Mouse (Mus musculus) heart, embryonic 12.5 days (tissue): ENCODE measurements at regions not wholly inside any gene's neighbourhood (a gene's known extent, or its start where the extent isn't known, plus 50 kb on each side); places are given as distances from the start of the nearest gene placed in this dataset.
"Not testable (repeated sequence)": the region's sequence is repeated elsewhere in the genome, so short reads cannot be mapped to it uniquely, and the experiment has no call there.

Experiments used
- ATAC-seq: fragments of 200-750 bp; cut with Nextera tagmentation; 2 replicates; pipeline ENCODE4 v1.8.0; 2017; ENCODE audit warnings: moderate TSS enrichment, moderate library complexity; ENCODE audit not compliant: insufficient number of reproducible peaks, low FRiP score
- H3K27ac ChIP-seq: fragments of 300-500 bp; sonication (generic); 2 replicates; pipeline ENCODE4 v1.5.1; 2016; ENCODE audit warnings: mild to moderate bottlenecking, moderate library complexity; ENCODE audit not compliant: poor library complexity, severe bottlenecking
- H3K27me3 ChIP-seq: fragments of 300-500 bp; sonication (generic); replicated peaks from 2 replicates; pipeline ENCODE4 v1.6.1; 2016; ENCODE audit warnings: mild to moderate bottlenecking, moderate library complexity
- H3K36me3 ChIP-seq: fragments of 300-500 bp; sonication (generic); 2 replicates; pipeline ENCODE4 v1.6.1; 2016; ENCODE audit warnings: mild to moderate bottlenecking, moderate library complexity
- H3K4me1 ChIP-seq: fragments of 300-500 bp; sonication (generic); replicated peaks from 2 replicates; pipeline ENCODE4 v1.6.1; 2016; ENCODE audit warnings: mild to moderate bottlenecking
- H3K4me2 ChIP-seq: fragments of 300-500 bp; sonication (generic); 2 replicates; pipeline ENCODE4 v1.6.1; 2016; ENCODE audit warnings: mild to moderate bottlenecking, moderate library complexity
- H3K4me3 ChIP-seq: fragments of 300-500 bp; sonication (generic); 2 replicates; pipeline ENCODE4 v1.5.1; 2016; ENCODE audit warnings: mild to moderate bottlenecking
- H3K9ac ChIP-seq: fragments of 300-500 bp; sonication (generic); 2 replicates; pipeline ENCODE4 v1.6.1; 2016; ENCODE audit warnings: mild to moderate bottlenecking, moderate library complexity
- H3K9me3 ChIP-seq: fragments of 300-500 bp; sonication (generic); replicated peaks from 2 replicates; pipeline ENCODE4 v1.6.1; 2016; ENCODE audit warnings: mild to moderate bottlenecking, moderate library complexity
- WGBS: fragments of 180-500 bp; shearing (Covaris S2); methylation state at CpG from one replicate; pipeline ENCODE4 v1.1.7; 2016; 5-methylcytosine and 5-hydroxymethylcytosine counted together

DNA sequence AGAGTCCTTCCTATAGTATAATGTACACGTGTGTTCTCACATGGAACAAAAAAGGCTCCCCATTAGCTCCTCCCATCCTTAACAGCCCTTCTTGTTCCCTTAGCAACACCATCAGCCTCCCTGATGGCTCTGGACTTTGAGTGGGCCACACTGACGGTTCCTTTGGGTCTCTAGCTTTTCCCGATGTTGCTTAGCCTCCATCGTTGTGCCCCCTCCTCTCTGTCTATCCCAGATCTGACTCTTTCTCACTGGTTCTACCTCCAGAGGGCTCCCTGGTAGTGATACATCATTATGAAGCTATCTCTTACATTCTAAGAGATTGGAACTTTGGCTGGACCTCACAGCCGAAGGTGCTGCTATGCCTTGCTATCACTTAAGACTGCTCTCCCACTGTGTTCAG is 181.5 kb downstream of the Diras2 start:
- Histone ChIP-seq H3K27ac (no peak overlapping the region), H3K36me3 (no peaks in the 10 kb centered on the region), H3K27me3 (no peaks in the 10 kb centered on the region), H3K4me1 (no peaks in the 10 kb centered on the region), H3K9ac (no peak overlapping the region), H3K9me3 (no peaks in the 10 kb centered on the region), H3K4me3 (no peak overlapping the region), H3K4me2 (no peak overlapping the region)
- no peak for ATAC-seq
- WGBS, result 77% methylated on average over 5 of the region's 5 CpGs

DNA sequence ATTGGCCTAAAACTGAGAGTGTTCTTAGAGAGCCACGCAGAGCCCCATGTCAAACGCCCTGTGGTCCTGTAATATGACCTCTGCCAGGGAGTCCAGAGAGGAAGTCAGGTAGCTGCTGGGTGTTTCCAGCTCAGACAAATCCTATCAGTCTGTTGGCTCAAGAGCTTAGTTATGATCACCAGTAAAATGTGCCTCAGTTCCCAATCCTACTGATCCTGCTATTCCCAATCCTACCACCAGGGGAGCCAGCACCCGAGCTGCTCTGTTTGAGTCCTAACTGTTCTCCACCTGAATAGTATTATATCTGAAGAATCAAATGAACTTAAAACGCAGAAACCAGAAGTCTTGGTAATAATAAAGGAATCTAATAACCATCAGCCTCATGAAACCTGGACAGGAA is 178.5 kb downstream of the Diras2 start:
- no peaks in the 10 kb centered on the region for H3K4me1 ChIP-seq
- 77% methylated on average over 4 of the region's 4 CpGs for WGBS
- ATAC-seq, result no peak

DNA sequence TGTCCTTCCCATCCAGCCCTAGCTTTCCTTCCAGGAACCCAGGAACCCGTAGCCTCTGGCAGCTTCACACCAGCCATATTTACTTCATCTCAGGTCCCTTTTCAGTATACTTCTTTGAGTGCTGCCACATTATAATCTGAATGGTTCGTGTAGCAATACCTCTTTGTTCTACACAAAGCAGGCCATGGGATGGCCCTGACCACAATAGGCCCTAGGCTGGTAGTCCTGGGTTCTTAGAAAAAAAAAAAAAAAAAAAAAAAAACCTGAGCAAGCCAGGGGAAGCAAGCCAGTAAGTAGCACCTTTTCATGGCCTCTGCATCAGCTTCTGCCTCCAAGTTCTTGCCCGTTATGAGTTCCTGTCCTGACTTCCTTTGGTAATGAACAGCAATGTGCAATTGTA is 177.6 kb downstream of the Diras2 start:
- H3K4me3 ChIP-seq, result no peak overlapping the region
- H3K4me2 ChIP-seq, result no peak overlapping the region
- no peaks in the 10 kb centered on the region for H3K4me1 ChIP-seq
- no peak overlapping the region for H3K27ac ChIP-seq
- no peaks in the 10 kb centered on the region for H3K27me3 ChIP-seq
- H3K9me3 ChIP-seq, result peaks cover 4% of the 10 kb centered on the region; the same call in 1 of the 2 replicates
- no peaks in the 10 kb centered on the region for H3K36me3 ChIP-seq
- H3K9ac ChIP-seq, result no peak overlapping the region
- ATAC-seq, result no peak
- WGBS, result 74% methylated on average over 3 of the region's 3 CpGs

More for the DNA sequence above, 178.5 kb downstream of the Diras2 start:
- no peak overlapping the region for H3K9ac ChIP-seq
- H3K9me3 ChIP-seq, result no peaks in the 10 kb centered on the region
- H3K27me3 ChIP-seq, result no peaks in the 10 kb centered on the region
- no peak overlapping the region for H3K27ac ChIP-seq
- no peak overlapping the region for H3K4me3 ChIP-seq
- no peak overlapping the region for H3K4me2 ChIP-seq
- H3K36me3 ChIP-seq, result no peaks in the 10 kb centered on the region

DNA sequence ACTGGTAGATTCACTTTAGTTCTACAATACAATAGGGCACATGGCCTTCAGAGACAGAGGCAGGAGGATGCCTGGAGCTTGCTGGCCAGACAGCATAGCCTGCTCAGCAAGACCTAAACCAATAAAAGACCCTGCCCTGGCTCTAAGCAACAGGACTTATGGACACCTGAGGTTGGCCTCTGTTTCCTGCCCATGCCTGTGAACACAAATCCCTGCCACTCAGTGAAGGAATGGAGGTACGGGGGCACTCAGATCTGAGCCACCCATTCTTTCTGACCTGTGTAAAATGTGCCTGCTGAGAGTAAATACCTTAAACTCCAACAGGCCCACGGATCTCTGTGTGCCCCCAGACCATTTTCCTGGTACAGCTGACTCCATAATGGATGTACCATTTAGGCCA is 177.1 kb downstream of the Diras2 start:
- no peak for ATAC-seq
- Histone ChIP-seq H3K27me3 (no peaks in the 10 kb centered on the region), H3K4me2 (no peak overlapping the region), H3K9ac (no peak overlapping the region), H3K9me3 (peaks cover 4% of the 10 kb centered on the region; the same call in 1 of the 2 replicates), H3K4me1 (no peaks in the 10 kb centered on the region), H3K36me3 (no peaks in the 10 kb centered on the region), H3K4me3 (no peak overlapping the region), H3K27ac (no peak overlapping the region)
- WGBS, result 72% methylated on average over 2 of the region's 2 CpGs

DNA sequence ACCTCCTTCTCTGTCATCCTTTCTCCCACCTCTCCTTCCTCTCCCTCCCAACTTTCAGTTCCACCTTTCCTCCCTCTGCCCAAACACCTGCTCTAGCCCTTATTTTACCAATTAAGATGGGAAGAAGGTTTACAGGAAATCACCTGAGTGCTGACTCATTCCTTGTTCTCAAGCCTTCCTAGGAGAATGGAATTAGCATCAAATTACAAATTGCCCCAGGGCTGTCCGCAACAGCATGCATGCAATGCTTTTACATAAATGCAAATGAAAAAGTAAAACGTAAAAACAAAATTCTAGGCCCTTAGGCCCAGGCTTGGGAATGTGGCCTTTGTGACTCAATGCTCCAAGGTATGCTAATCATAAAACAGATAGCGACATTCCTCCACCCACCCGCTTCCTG is 175.2 kb downstream of the Diras2 start:
- H3K4me3 ChIP-seq, H3K4me1 ChIP-seq, ATAC-seq: not testable (repeated sequence)

DNA sequence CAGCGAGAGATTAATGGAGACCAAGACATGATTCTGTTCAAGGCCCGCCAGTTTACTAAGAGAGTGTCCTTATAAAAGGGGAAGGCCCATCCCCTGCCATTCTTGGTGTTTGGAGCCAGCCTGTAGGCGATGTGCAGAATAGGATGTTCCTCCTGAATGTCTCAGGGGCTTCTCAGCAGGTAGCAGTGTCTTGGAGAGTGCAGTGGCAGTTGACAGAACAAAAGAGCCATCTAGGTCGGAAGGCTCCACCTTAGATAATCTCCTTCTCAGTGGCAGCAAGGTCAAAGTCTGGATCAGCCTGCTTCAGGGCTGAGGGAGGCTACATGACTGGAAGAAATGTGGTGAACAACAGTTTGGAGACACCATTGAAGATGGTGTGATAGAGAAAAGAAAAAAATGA is 171.7 kb downstream of the Diras2 start:
- not testable (repeated sequence) for H3K4me1 ChIP-seq, H3K9me3 ChIP-seq, H3K36me3 ChIP-seq, H3K4me2 ChIP-seq, H3K4me3 ChIP-seq, H3K9ac ChIP-seq, ATAC-seq, H3K27ac ChIP-seq, H3K27me3 ChIP-seq
- 79% methylated on average over 4 of the region's 4 CpGs for WGBS

More for the DNA sequence above, 175.2 kb downstream of the Diras2 start:
- not testable (repeated sequence) for H3K36me3 ChIP-seq, H3K4me2 ChIP-seq, H3K27ac ChIP-seq, H3K9ac ChIP-seq, H3K9me3 ChIP-seq, H3K27me3 ChIP-seq
- 79% methylated on average over 4 of the region's 4 CpGs for WGBS

DNA sequence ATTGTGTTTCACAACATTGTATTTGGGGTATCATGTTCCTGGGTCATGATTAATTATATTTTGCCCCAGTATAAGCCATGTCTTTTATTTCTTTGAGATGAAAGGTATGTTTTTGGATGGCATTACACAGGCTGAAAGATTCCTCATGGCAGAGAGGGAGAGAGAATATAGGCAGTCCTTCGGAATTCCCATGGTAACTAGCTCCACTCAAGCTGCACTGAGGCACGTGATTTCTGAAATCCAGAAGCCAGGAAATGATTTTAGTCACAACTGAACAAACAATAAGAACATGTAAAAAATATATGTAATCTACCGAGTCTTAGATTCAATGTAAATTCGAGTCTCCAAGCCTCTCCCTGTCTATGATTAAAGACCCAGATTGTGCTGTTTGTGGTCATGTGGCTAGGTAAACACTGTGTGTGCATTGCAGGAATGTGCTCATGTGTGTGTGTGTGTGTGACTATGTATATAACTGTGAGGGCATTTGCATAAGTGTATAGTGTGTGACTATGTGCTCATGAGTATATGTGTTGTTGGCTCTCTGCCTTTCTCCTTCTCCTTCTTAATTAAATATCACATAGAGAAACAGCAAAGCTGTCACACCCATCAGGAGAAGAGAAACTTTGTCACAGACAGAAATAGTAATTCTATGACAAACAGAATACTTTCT is 169.8 kb downstream of the Diras2 start:
- Histone ChIP-seq H3K4me3 (no peak overlapping the region), H3K9me3 (peaks cover 4% of the 10 kb centered on the region; the same call in 1 of the 2 replicates), H3K27ac (no peak overlapping the region), H3K27me3 (no peaks in the 10 kb centered on the region), H3K4me2 (no peak overlapping the region), H3K9ac (no peak overlapping the region), H3K4me1 (no peaks in the 10 kb centered on the region), H3K36me3 (no peaks in the 10 kb centered on the region)
- 70% methylated on average over 4 of the region's 4 CpGs for WGBS
- ATAC-seq, result no peak

DNA sequence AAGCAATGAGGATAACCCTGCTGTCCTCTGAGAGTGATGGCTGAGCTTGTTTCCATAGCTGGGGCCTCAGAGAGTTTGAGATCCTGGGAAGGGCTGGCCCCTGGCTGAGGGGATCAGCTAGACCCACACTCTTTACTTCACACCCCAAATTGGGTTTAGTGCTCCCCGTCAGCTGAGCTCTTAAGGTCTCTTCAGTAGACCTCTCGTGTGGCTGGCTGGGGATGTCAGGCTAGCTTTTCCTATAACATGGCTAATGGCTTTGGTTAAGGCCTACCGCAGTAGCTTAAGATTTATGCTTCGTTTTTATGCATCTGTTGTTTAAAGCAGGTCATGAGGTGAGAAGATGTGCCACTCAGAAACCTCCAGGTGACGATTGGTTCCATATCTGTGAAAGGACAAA is 168.8 kb downstream of the Diras2 start:
- Histone ChIP-seq H3K9me3 (peaks cover 6% of the 10 kb centered on the region; the same call in 1 of the 2 replicates), H3K4me2 (no peak overlapping the region), H3K9ac (no peak overlapping the region), H3K36me3 (no peaks in the 10 kb centered on the region), H3K4me1 (no peaks in the 10 kb centered on the region), H3K27me3 (no peaks in the 10 kb centered on the region), H3K27ac (no peak overlapping the region), H3K4me3 (no peak overlapping the region)
- ATAC-seq, result no peak
- 82% methylated on average over 5 of the region's 5 CpGs for WGBS

DNA sequence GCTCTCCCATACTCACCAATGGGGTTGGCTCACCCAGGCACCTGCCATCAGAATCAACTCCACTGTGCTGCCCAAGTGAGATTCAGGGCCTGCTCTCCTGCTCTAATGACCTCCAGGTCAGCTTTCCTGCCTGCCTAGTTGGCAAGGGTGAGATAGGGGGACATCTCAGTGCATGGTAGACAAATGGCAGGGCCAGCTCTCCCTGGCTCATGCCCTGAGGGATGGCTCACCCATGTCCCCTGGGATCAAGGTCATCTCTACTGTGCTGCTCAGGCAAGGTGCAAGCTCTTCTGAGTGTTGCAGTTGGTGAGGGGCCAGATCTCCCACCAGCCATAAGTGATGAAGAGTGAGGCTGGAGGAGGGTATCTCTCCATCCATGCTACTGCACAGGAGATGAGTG is 161.2 kb downstream of the Diras2 start:
- no peaks in the 10 kb centered on the region for H3K27me3 ChIP-seq
- no peak for ATAC-seq

DNA sequence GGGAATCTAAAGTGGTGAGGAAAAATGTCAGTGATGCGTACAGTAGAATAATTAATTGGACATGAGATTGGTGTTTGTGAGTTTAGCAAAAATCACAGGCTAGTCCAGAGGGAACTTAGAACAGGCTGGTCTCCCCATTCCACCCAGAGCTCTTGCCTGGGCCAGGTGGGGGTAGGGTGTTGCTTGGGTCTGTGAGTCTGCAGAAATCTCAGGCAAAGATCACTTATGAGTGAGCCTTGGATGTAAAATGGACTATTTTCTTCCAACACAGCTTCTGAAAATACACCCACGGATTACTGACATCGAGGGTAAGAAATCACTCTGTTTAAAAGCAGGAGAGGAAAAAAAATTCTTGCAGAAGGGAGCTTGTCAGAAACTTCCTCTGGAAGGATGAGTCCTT is 159.1 kb downstream of the Diras2 start:
- WGBS, result 83% methylated on average over 3 of the region's 3 CpGs
- no peak overlapping the region for H3K4me3 ChIP-seq
- no peak overlapping the region for H3K4me2 ChIP-seq
- H3K27ac ChIP-seq, result no peak overlapping the region
- peaks cover 3% of the 10 kb centered on the region for H3K4me1 ChIP-seq
- H3K9me3 ChIP-seq, result no peaks in the 10 kb centered on the region
- H3K9ac ChIP-seq, result no peak overlapping the region
- H3K27me3 ChIP-seq, result no peaks in the 10 kb centered on the region
- no peaks in the 10 kb centered on the region for H3K36me3 ChIP-seq
- ATAC-seq, result no peak

More for the DNA sequence above, 161.2 kb downstream of the Diras2 start:
- H3K4me3 ChIP-seq, result no peak overlapping the region
- H3K4me2 ChIP-seq, result no peak overlapping the region
- peaks cover 2% of the 10 kb centered on the region for H3K4me1 ChIP-seq
- no peaks in the 10 kb centered on the region for H3K36me3 ChIP-seq
- H3K9me3 ChIP-seq, result 0 out of 2 replicates have a peak, but pooled peaks cover 2% of the 10 kb centered on the region
- no peak overlapping the region for H3K27ac ChIP-seq
- no peak overlapping the region for H3K9ac ChIP-seq

DNA sequence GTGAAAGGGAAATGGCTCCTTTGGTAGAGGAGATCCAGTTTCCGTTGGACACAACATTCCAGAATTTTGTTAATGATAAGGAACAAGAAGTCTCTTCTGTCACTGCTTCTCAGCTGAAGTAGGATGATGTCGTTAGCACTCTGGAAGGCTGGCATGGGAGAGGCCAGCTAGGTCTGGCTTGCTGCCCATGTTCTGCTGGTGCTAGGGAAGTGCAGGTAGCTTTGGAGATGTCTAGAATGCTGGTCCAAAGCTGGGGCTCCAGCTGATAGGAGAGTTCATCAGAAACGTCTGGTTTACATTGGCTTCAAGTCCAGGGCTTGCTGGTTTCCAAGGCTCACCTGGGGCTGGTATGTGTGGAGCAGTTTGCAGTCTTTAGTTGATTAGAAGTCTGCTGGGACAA is 156.3 kb downstream of the Diras2 start:
- no peak overlapping the region for H3K9ac ChIP-seq
- no peak overlapping the region for H3K4me2 ChIP-seq
- no peak overlapping the region for H3K27ac ChIP-seq
- H3K9me3 ChIP-seq, result peaks cover 9% of the 10 kb centered on the region
- no peaks in the 10 kb centered on the region for H3K27me3 ChIP-seq
- ATAC-seq, result no peak
- peaks cover 3% of the 10 kb centered on the region for H3K4me1 ChIP-seq
- 19% methylated on average over 3 of the region's 3 CpGs for WGBS
- H3K36me3 ChIP-seq, result no peaks in the 10 kb centered on the region
- no peak overlapping the region for H3K4me3 ChIP-seq

DNA sequence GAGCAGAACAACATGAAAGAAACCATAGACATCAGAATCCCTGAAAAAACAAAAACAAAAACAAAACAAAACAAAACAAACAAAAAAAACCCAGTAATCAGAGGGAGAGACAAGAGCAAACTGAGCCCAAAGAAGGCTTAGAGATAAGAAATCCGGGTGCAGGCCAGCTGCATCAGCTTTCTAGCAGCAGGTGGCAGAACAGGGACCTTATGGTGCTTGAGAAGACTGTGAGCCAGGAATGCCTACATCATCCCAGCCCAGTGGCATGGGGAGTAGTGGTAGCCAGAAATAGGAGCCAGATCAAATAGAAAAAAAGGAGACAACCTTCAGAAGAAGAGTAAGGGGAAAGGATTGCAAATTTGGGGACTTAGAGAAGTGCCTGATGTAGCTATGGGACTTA is 152.8 kb downstream of the Diras2 start:
- peaks cover 3% of the 10 kb centered on the region for H3K4me1 ChIP-seq
- no peak overlapping the region for H3K4me2 ChIP-seq
- H3K4me3 ChIP-seq, result no peak overlapping the region
- no peak for ATAC-seq
- H3K36me3 ChIP-seq, result no peaks in the 10 kb centered on the region
- no peaks in the 10 kb centered on the region for H3K27me3 ChIP-seq
- H3K27ac ChIP-seq, result no peak overlapping the region
- WGBS, result 18% methylated on average over 1 of the region's 1 CpGs
- peaks cover 22% of the 10 kb centered on the region for H3K9me3 ChIP-seq
- no peak overlapping the region for H3K9ac ChIP-seq
